Mouse (Mus musculus) bone marrow, adult 2 months (tissue): ENCODE results near the gene Tomm34.

ENCODE experiments used
- CTCF ChIP-seq: fragments of 200-500 bp; IDR thresholded peaks from 2 replicates; pipeline ENCODE4 v1.5.1; 2011; ENCODE audit warnings: low read length, control low read depth; ENCODE audit not compliant: control insufficient read depth, insufficient read depth
- POLR2A ChIP-seq: fragments of 200-500 bp; IDR thresholded peaks from 2 replicates; pipeline ENCODE4 v1.6.1; 2011; ENCODE audit warnings: low read depth, mild to moderate bottlenecking, control low read depth, low read length, borderline replicate concordance; ENCODE audit not compliant: control insufficient read depth

- TF ChIP-seq POLR2A: no peak
- TF ChIP-seq CTCF: peak; percentile 58
Measured at GRCm38 (mm10) chr2:164036520-164037019, 34.4 kb downstream of the Tomm34 start.
